10 mouse cellular contexts compared by ENCODE assay signal in genomic region chr9:46185191-46185590, GRCm38 (mm10). TPM values are rescaled to one million over a fixed set of nuclear protein-coding genes. Genes with fewer than 3 reads are reported as not detected.
DNase-seq lines count a peak whose midpoint lies in the region; ATAC-seq and TF ChIP-seq lines count a peak whose summit lies in the region.
"Had no signal": no experiment of that assay in that cellular context is flagged by ENCODE, and none has a peak within 500 bp of the region (broad histone marks: within the 10 kb centered on the region; RNA-seq: fewer than 3 reads in every experiment).

No protein-coding gene starts in this region.

- H3K9me3 ChIP-seq in midbrain, postnatal 0 days (ENCODE audit: low read length), result no peaks in the 10 kb centered on the region
- H3K9me3 ChIP-seq in midbrain, embryonic 15.5 days, result no peaks in the 10 kb centered on the region
- no peaks in the 10 kb centered on the region for H3K9me3 ChIP-seq in lung, embryonic 14.5 days (ENCODE audit: low read depth, low read length)
- H3K9me3 ChIP-seq: hindbrain, embryonic 15.5 days; neural tube, embryonic 12.5 days had no signal

- H3K9ac ChIP-seq in midbrain, postnatal 0 days (replicated peaks; ENCODE audit: low read length, poor library complexity, severe bottlenecking), result no peak overlapping the region
- H3K9ac ChIP-seq in midbrain, embryonic 15.5 days, result no peak overlapping the region
- no peak overlapping the region for H3K9ac ChIP-seq in lung, embryonic 14.5 days
- H3K9ac ChIP-seq: hindbrain, embryonic 15.5 days; neural tube, embryonic 12.5 days had no signal

- peak; percentile 60 for DNase-seq in adrenal gland, postnatal 14 days
- DNase-seq in adrenal gland, adult 18-20 months (ENCODE audit: low spot score in 2 of 2), result no peak
- DNase-seq in midbrain, postnatal 0 days (ENCODE audit: low spot score), result peak; percentile 32
- DNase-seq in lung, embryonic 14.5 days, result peak; percentile 51
- DNase-seq in thymus, postnatal 36 days, result peak; percentile 28 to 31
- DNase-seq in ovary, postnatal 10 days (ENCODE audit: low spot score), result no peak

- no peaks in the 10 kb centered on the region for H3K27me3 ChIP-seq in midbrain, postnatal 0 days (ENCODE audit: insufficient read depth, low read length)
- H3K27me3 ChIP-seq in midbrain, embryonic 15.5 days (replicated peaks), result no peaks in the 10 kb centered on the region
- no peaks in the 10 kb centered on the region for H3K27me3 ChIP-seq in lung, embryonic 14.5 days (ENCODE audit: insufficient read depth, low read length)
- H3K27me3 ChIP-seq: hindbrain, embryonic 15.5 days; neural tube, embryonic 12.5 days had no signal

- no peak overlapping the region for H3K4me2 ChIP-seq in midbrain, postnatal 0 days (ENCODE audit: low read depth, low read length, poor library complexity, severe bottlenecking)
- no peak overlapping the region for H3K4me2 ChIP-seq in midbrain, embryonic 15.5 days
- no peak overlapping the region for H3K4me2 ChIP-seq in lung, embryonic 14.5 days
- H3K4me2 ChIP-seq: hindbrain, embryonic 15.5 days; neural tube, embryonic 12.5 days had no signal

- 51% methylated on average over 2 of the region's 2 CpGs for WGBS in midbrain, postnatal 0 days
- 56% methylated on average over 2 of the region's 2 CpGs for WGBS in midbrain, embryonic 15.5 days
- 43% methylated on average over 2 of the region's 2 CpGs for WGBS in lung, embryonic 14.5 days

- peaks cover 3% of the 10 kb centered on the region; the same call in 1 of the 2 replicates for H3K4me1 ChIP-seq in midbrain, postnatal 0 days (ENCODE audit: insufficient read depth, low read length)
- 0 out of 2 replicates have a peak, but pooled peaks cover 9% of the 10 kb centered on the region for H3K4me1 ChIP-seq in midbrain, embryonic 15.5 days
- no peaks in the 10 kb centered on the region for H3K4me1 ChIP-seq in lung, embryonic 14.5 days (ENCODE audit: insufficient read depth)

- H3K27ac ChIP-seq in midbrain, postnatal 0 days (ENCODE audit: low read depth, low read length), result no peak overlapping the region
- H3K27ac ChIP-seq in midbrain, embryonic 15.5 days, result no peak overlapping the region
- 0 out of 2 replicates have a peak overlapping the region, but pooled peaks have one; percentile 39 for H3K27ac ChIP-seq in lung, embryonic 14.5 days (ENCODE audit: low read depth)
- H3K27ac ChIP-seq: hindbrain, embryonic 15.5 days; neural tube, embryonic 12.5 days had no signal

- H3K4me3 ChIP-seq in midbrain, postnatal 0 days (ENCODE audit: low read depth, low read length), result no peak overlapping the region
- no peak overlapping the region for H3K4me3 ChIP-seq in midbrain, embryonic 15.5 days
- H3K4me3 ChIP-seq in lung, embryonic 14.5 days (ENCODE audit: low read depth, low read length), result no peak overlapping the region
- H3K4me3 ChIP-seq: hindbrain, embryonic 15.5 days; neural tube, embryonic 12.5 days had no signal

- H3K36me3 ChIP-seq in midbrain, postnatal 0 days (ENCODE audit: insufficient read depth, low read length), result 0 out of 2 replicates have a peak, but pooled peaks cover 5% of the 10 kb centered on the region
- no peaks in the 10 kb centered on the region for H3K36me3 ChIP-seq in midbrain, embryonic 15.5 days (replicated peaks)
- H3K36me3 ChIP-seq in lung, embryonic 14.5 days (ENCODE audit: insufficient read depth), result no peaks in the 10 kb centered on the region
- H3K36me3 ChIP-seq: hindbrain, embryonic 15.5 days; neural tube, embryonic 12.5 days had no signal

- peak; percentile 65 for TF ChIP-seq CTCF in midbrain, postnatal 0 days (IDR thresholded peaks at IDR 0.05)
- TF ChIP-seq CTCF in lung, embryonic 14.5 days (IDR thresholded peaks at IDR 0.05; ENCODE audit: low read depth), result peak; percentile 56

- ATAC-seq in midbrain, postnatal 0 days (ENCODE audit: low FRiP score), result no peak
- no peak for ATAC-seq in midbrain, embryonic 15.5 days (replicated peaks)
- ATAC-seq in granulocyte monocyte progenitor cell, adult 5-6 weeks (replicated peaks; ENCODE audit: poor library complexity, severe bottlenecking), result peak; percentile 76
- ATAC-seq in lung, embryonic 14.5 days (ENCODE audit: insufficient read depth), result no peak

RNA-seq across cellular contexts. Expression of gene Apoa1, which starts 43.2 kb away (rescaled TPM):
- total RNA-seq in adrenal gland, postnatal 14 days (2021), result 163 and 2,505 TPM in 2 replicates
- 1 to 10 TPM in 1 of 2 experiments, not detected in 1; 2.6 TPM for total RNA-seq in adrenal gland, adult 18-20 months (2021)
- total RNA-seq in midbrain, postnatal 0 days (2014; rRNA removed), result 1.4 TPM in 1 of 2 replicates, not detected in the other
- 5.5 and 6.2 TPM in 2 replicates for polyA plus RNA-seq in midbrain, postnatal 0 days (2015; fragmentation: Nextera tagmentation; extraction: Ambion mirVana)
- polyA plus RNA-seq in midbrain, embryonic 15.5 days (2015; fragmentation: Nextera tagmentation; extraction: Ambion mirVana), result 4.2 and 8.2 TPM in 2 replicates
- not detected in 2 replicates for total RNA-seq in granulocyte monocyte progenitor cell, adult 5-6 weeks (2014; fragmentation: Nextera tagmentation)
- not detected in 2 replicates for total RNA-seq in granulocyte monocyte progenitor cell, adult 5-6 weeks (2017)
- polyA plus RNA-seq in lung, embryonic 14.5 days (2014; fragmentation: Nextera tagmentation; extraction: Ambion mirVana), result 0.80 and 2.0 TPM in 2 replicates

RNA-seq across cellular contexts. Expression of gene Apoc3, which starts 50.2 kb away (rescaled TPM):
- total RNA-seq in adrenal gland, postnatal 14 days (2021), result 9.9 and 222 TPM in 2 replicates
- 1 to 10 TPM; 7.9 to 8.0 TPM for total RNA-seq in adrenal gland, adult 18-20 months (2021)
- not detected in 2 replicates for total RNA-seq in midbrain, postnatal 0 days (2014; rRNA removed)
- polyA plus RNA-seq in midbrain, postnatal 0 days (2015; fragmentation: Nextera tagmentation; extraction: Ambion mirVana), result not detected in 2 replicates
- polyA plus RNA-seq in midbrain, embryonic 15.5 days (2015; fragmentation: Nextera tagmentation; extraction: Ambion mirVana), result not detected in 2 replicates
- total RNA-seq in granulocyte monocyte progenitor cell, adult 5-6 weeks (2014; fragmentation: Nextera tagmentation), result not detected in 2 replicates
- not detected in 2 replicates for total RNA-seq in granulocyte monocyte progenitor cell, adult 5-6 weeks (2017)
- not detected in 2 replicates for polyA plus RNA-seq in lung, embryonic 14.5 days (2014; fragmentation: Nextera tagmentation; extraction: Ambion mirVana)
- polyA plus RNA-seq: hindbrain, embryonic 15.5 days; neural tube, embryonic 12.5 days had no signal

RNA-seq across cellular contexts. Expression of gene Apoa4, which starts 55.3 kb away (rescaled TPM):
- 0.86 and 4.1 TPM in 2 replicates for total RNA-seq in adrenal gland, postnatal 14 days (2021)
- under 1 TPM in 1 of 2 experiments, not detected in 1; 0.17 TPM for total RNA-seq in adrenal gland, adult 18-20 months (2021)
- not detected in 2 replicates for total RNA-seq in midbrain, postnatal 0 days (2014; rRNA removed)
- not detected in 2 replicates for polyA plus RNA-seq in midbrain, postnatal 0 days (2015; fragmentation: Nextera tagmentation; extraction: Ambion mirVana)
- polyA plus RNA-seq in midbrain, embryonic 15.5 days (2015; fragmentation: Nextera tagmentation; extraction: Ambion mirVana), result 1.0 TPM in 1 of 2 replicates, not detected in the other
- total RNA-seq in granulocyte monocyte progenitor cell, adult 5-6 weeks (2014; fragmentation: Nextera tagmentation), result not detected in 2 replicates
- not detected in 2 replicates for total RNA-seq in granulocyte monocyte progenitor cell, adult 5-6 weeks (2017)
- not detected in 2 replicates for polyA plus RNA-seq in lung, embryonic 14.5 days (2014; fragmentation: Nextera tagmentation; extraction: Ambion mirVana)
- polyA plus RNA-seq: hindbrain, embryonic 15.5 days; neural tube, embryonic 12.5 days had no signal

Comparison
In these comparisons a context has a peak if more than half of its experiments do, and no peak if none do; other contexts are left out.
1. DNase-seq: peak in adrenal gland, postnatal 14 days (single experiment), midbrain, postnatal 0 days (single experiment), lung, embryonic 14.5 days (single experiment) and thymus, postnatal 36 days (2 of 2); none in adrenal gland, adult 18-20 months (0 of 2) and ovary, postnatal 10 days (single experiment).
2. RNA of gene Apoa1, which starts 43.2 kb away (total RNA-seq): 163 to 2,505 TPM in adrenal gland, postnatal 14 days; 2.6 TPM in adrenal gland, adult 18-20 months, 1.4 TPM in midbrain, postnatal 0 days and not detected in granulocyte monocyte progenitor cell, adult 5-6 weeks; every median in the first group is over 10 times any median in the second.